Mouse (Mus musculus): Measurements from ENCODE around the gene Shd.

GRCm38 (mm10) chr17:56010255-56010654 is 40.0 kb downstream of the Shd start:
- TF ChIP-seq POLR2A (IDR thresholded peaks at IDR 0.05; ENCODE audit: control insufficient read depth, low read depth, low read length) = no peak
- TF ChIP-seq CTCF (IDR thresholded peaks at IDR 0.05; ENCODE audit: control insufficient read depth, insufficient read depth, insufficient replicate concordance, low read depth, low read length) = no peak

Data from testis, adult 2 months (tissue).